Mouse (Mus musculus): Measurements from ENCODE around the gene Plxdc2. TPM values are rescaled to one million over a fixed set of nuclear protein-coding genes. Genes with fewer than 3 reads are reported as not detected.

Gene Plxdc2
- 15.3 and 15.6 TPM in 2 replicates for polyA plus RNA-seq (2016; fragmentation: Nextera tagmentation; extraction: Ambion mirVana)

DNA sequence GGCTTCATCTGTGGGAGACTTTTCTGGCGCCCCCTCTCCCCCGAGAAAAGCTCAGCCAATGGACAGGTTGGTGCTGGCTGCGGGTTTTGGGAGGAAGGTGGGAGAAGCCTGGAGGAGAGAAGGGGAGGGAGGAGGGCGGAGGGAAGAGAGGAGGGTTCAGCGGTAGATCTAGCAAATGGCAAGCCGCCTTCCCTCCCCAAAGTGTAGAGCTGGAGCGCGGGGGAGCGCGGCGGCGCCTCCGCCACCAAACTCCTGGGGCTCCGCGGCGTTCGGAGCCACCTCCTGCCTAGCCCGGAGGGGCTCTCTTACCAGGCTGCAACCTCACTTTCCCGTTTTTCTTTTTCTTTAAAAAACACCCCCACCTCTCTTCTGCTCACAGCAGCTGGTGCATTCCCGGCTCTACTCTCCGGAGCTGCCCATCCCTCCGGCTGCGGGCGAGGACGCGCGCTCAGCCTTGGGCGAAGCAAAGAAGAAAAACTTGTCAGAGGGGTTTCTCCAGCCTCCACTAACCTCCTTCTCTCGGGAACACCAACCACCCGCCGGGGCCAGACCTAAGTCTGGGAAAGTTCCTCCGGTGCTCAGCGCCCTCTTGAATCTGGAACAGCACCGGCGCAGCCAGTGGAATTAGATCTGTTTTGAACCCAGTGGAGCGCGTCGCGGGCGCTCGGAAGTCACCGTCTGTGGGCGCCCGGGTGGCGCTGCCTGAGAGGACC, at the start of gene Plxdc2:
TSS of gene Plxdc2 (plus strand) at position 199 of the 713 bp plus-strand sequence.
- Histone ChIP-seq H3K9me3 (no peaks in the 10 kb centered on the region), H3K4me3 (peak within 1 kb of the TSS; percentile 72), H3K4me1 (peaks cover 30% of the 10 kb centered on the region), H3K27ac (peak within 1 kb of the TSS; percentile 90), H3K36me3 (replicated peaks) (no peaks in the 10 kb centered on the region), H3K27me3 (ENCODE audit: poor library complexity, severe bottlenecking) (peaks cover 13% of the 10 kb centered on the region)
- peak; percentile 82 for DNase-seq (ENCODE audit: extremely low spot score, low spot score)
- under 1% methylated on average over 45 of the region's 45 CpGs for WGBS

GRCm38 (mm10) chr2:16310387-16310786, 45.7 kb upstream of the Plxdc2 start:
- Histone ChIP-seq H3K27me3 (ENCODE audit: poor library complexity, severe bottlenecking) (no peaks in the 10 kb centered on the region), H3K4me3 (no peak overlapping the region), H3K36me3 (replicated peaks) (no peaks in the 10 kb centered on the region), H3K27ac (no peak overlapping the region), H3K4me1 (peaks cover 7% of the 10 kb centered on the region), H3K9me3 (no peaks in the 10 kb centered on the region)
- DNase-seq (ENCODE audit: extremely low spot score, low spot score): no peak
- 24% methylated on average over 2 of the region's 2 CpGs for WGBS

GRCm38 (mm10) chr2:16312400-16313070, 43.6 kb upstream of the Plxdc2 start:
- Histone ChIP-seq H3K36me3 (replicated peaks) (no peaks in the 10 kb centered on the region), H3K4me3 (no peak overlapping the region), H3K9me3 (peaks cover 5% of the 10 kb centered on the region), H3K27ac (no peak overlapping the region), H3K4me1 (peaks cover 7% of the 10 kb centered on the region), H3K27me3 (ENCODE audit: poor library complexity, severe bottlenecking) (no peaks in the 10 kb centered on the region)
- WGBS: 67% methylated on average over 4 of the region's 4 CpGs
- no peak for DNase-seq (ENCODE audit: extremely low spot score, low spot score)

- WGBS: 52% methylated on average over 4 of the region's 4 CpGs
- Histone ChIP-seq H3K27ac (no peak overlapping the region), H3K36me3 (replicated peaks) (no peaks in the 10 kb centered on the region), H3K4me1 (peaks cover 2% of the 10 kb centered on the region; the same call in 1 of the 2 replicates), H3K27me3 (ENCODE audit: poor library complexity, severe bottlenecking) (no peaks in the 10 kb centered on the region), H3K4me3 (no peak overlapping the region), H3K9me3 (no peaks in the 10 kb centered on the region)
- no peak for DNase-seq (ENCODE audit: extremely low spot score, low spot score)
Measured at GRCm38 (mm10) chr2:16335194-16335781, 20.8 kb upstream of the Plxdc2 start.

DNA sequence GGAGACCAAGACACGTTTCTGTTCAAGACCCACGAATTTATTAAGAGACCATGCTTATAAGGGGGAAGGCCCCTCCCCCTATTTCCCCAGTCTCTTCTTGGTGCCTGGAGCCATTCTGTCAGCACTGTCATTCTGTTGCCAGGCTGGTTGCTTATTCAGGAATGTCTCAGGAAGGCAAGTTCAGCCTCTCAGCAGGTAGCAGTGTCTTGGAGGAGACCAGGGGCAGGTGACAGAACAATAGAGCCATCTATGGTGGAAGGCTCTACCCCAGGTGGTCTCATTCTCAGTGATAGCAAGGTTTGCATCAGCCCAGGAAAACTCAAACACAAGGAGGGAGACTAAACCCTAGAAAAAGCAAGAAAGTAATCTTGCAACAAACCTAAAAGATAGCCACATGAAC, 11.5 kb upstream of the Plxdc2 start:
- Histone ChIP-seq H3K27ac (no peak overlapping the region), H3K27me3 (ENCODE audit: poor library complexity, severe bottlenecking) (no peaks in the 10 kb centered on the region), H3K9me3 (0 out of 2 replicates have a peak, but pooled peaks cover 7% of the 10 kb centered on the region), H3K36me3 (replicated peaks) (no peaks in the 10 kb centered on the region), H3K4me3 (no peak overlapping the region), H3K4me1 (no peaks in the 10 kb centered on the region)
- no peak for DNase-seq (ENCODE audit: extremely low spot score, low spot score)
- WGBS: 80% methylated on average over 2 of the region's 2 CpGs

- Histone ChIP-seq H3K36me3 (replicated peaks) (no peaks in the 10 kb centered on the region), H3K9me3 (no peaks in the 10 kb centered on the region), H3K27ac (no peak overlapping the region), H3K27me3 (ENCODE audit: poor library complexity, severe bottlenecking) (no peaks in the 10 kb centered on the region), H3K4me3 (no peak overlapping the region), H3K4me1 (peaks cover 11% of the 10 kb centered on the region)
- no peak for DNase-seq (ENCODE audit: extremely low spot score, low spot score)
- 79% methylated on average over 3 of the region's 3 CpGs for WGBS
Measured at GRCm38 (mm10) chr2:16351106-16351505, 5.0 kb upstream of the Plxdc2 start.

- Histone ChIP-seq H3K27ac (peak overlapping the region; percentile 90), H3K36me3 (replicated peaks) (no peaks in the 10 kb centered on the region), H3K4me3 (peak overlapping the region; percentile 72), H3K27me3 (ENCODE audit: poor library complexity, severe bottlenecking) (peaks cover 13% of the 10 kb centered on the region), H3K9me3 (no peaks in the 10 kb centered on the region), H3K4me1 (peaks cover 30% of the 10 kb centered on the region)
- WGBS: under 1% methylated on average over 22 of the region's 22 CpGs
- DNase-seq (ENCODE audit: extremely low spot score, low spot score): peak; percentile 82
Measured at GRCm38 (mm10) chr2:16355611-16356105, 446 bp upstream of the Plxdc2 start.

DNA sequence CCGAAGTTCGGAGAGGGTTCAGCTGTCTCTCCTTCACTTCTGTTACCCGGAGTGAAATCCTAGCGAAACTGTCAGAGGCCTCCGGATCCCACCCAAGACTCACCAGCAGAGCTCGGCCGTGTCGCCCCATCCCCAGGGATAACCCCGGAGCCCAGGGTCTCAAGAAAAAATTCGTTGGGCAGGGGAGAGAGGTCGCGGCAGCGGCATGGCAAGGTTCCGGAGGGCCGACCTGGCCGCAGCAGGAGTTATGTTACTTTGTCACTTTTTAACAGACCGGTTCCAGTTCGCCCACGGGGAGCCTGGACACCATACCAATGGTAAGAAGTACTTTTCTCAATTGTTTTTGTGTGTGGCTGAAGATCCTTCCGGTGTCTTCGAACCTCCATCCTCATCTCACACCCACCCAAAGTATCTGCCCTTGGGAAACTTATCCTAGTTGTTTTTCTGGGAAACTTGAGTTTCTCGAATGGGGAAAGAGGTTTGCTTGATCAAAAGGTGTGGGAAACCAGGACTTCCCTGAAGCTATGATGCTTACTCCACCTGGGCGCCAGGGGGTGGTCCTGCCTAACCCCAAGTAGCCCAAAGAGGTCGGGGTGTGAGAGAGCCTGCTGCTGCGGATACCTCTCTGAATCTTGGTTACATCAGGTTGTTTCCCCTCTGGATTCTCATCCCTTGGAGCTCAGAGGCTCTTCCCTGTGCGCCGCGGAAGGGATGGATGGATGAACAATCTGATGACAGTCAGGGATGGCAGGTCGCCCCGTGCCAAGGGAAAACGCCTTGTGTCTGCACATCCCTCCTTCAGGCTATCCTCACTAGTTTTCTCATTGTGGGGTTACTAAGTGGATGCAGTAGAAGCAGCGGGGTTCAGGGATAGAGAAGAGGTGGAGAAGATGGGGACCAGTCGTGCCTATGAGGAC, 1.1 kb downstream of the Plxdc2 start:
- H3K27ac ChIP-seq: peak overlapping the region; percentile 90
- no peaks in the 10 kb centered on the region for H3K36me3 ChIP-seq (replicated peaks)
- no peaks in the 10 kb centered on the region for H3K9me3 ChIP-seq
- peak overlapping the region; percentile 72 for H3K4me3 ChIP-seq
- H3K4me1 ChIP-seq: peaks cover 36% of the 10 kb centered on the region
- DNase-seq (ENCODE audit: extremely low spot score, low spot score): peak; percentile 26
- peaks cover 13% of the 10 kb centered on the region for H3K27me3 ChIP-seq (ENCODE audit: poor library complexity, severe bottlenecking)
- WGBS: 1% methylated on average over 33 of the region's 33 CpGs

DNA sequence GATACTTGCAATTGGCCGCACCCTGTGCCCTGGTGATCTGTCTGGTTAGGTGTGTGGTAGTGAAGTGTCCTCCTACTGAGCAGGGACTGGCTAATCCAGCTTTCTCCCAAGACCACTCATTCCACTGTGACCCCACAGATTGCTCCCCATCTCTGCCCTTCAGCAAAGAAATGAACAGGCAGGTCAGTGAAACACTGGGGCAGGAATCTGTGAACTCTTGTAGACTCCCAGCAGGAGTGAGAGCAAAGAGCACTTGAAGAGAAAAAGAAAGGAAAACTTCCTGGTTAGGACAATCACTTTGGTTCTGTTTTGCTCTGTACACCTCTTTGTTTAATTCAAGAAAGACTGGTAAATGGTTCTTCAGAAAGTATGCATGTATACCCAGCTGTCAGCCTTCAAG, 1.8 kb downstream of the Plxdc2 start:
- no peaks in the 10 kb centered on the region for H3K36me3 ChIP-seq (replicated peaks)
- WGBS: 14% methylated on average over 1 of the region's 1 CpGs
- no peak for DNase-seq (ENCODE audit: extremely low spot score, low spot score)
- H3K4me3 ChIP-seq: peak overlapping the region; percentile 72
- peak overlapping the region; percentile 90 for H3K27ac ChIP-seq
- H3K9me3 ChIP-seq: no peaks in the 10 kb centered on the region
- H3K27me3 ChIP-seq (ENCODE audit: poor library complexity, severe bottlenecking): peaks cover 13% of the 10 kb centered on the region
- peaks cover 36% of the 10 kb centered on the region for H3K4me1 ChIP-seq

GRCm38 (mm10) chr2:16359341-16359928, 3.3 kb downstream of the Plxdc2 start:
- Histone ChIP-seq H3K36me3 (replicated peaks) (no peaks in the 10 kb centered on the region), H3K4me1 (peaks cover 36% of the 10 kb centered on the region), H3K9me3 (no peaks in the 10 kb centered on the region), H3K27me3 (ENCODE audit: poor library complexity, severe bottlenecking) (peaks cover 13% of the 10 kb centered on the region), H3K27ac (no peak overlapping the region), H3K4me3 (no peak overlapping the region; the same call in 1 of the 2 replicates)
- WGBS: 80% methylated on average over 3 of the region's 3 CpGs
- no peak for DNase-seq (ENCODE audit: extremely low spot score, low spot score)

GRCm38 (mm10) chr2:16364749-16365148, 8.6 kb downstream of the Plxdc2 start:
- no peaks in the 10 kb centered on the region for H3K36me3 ChIP-seq (replicated peaks)
- DNase-seq (ENCODE audit: extremely low spot score, low spot score): no peak
- H3K4me3 ChIP-seq: no peak overlapping the region
- no peaks in the 10 kb centered on the region for H3K9me3 ChIP-seq
- WGBS: 75% methylated on average over 1 of the region's 1 CpGs
- H3K27me3 ChIP-seq (ENCODE audit: poor library complexity, severe bottlenecking): no peaks in the 10 kb centered on the region
- H3K27ac ChIP-seq: no peak overlapping the region
- peaks cover 14% of the 10 kb centered on the region for H3K4me1 ChIP-seq
